Mouse (Mus musculus): ENCODE data around the gene Sox6. TPM values are rescaled to one million over a fixed set of nuclear protein-coding genes. Genes with fewer than 3 reads are reported as not detected.
A peak's percentile ranks its signal among the peaks of the same experiment; 100 is the strongest.

Sox6 gene
- polyA plus RNA-seq, 1 experiment from 2014 or later: 38.0 TPM

- WGBS: 83% methylated on average over 2 of the region's 2 CpGs
- H3K27me3 ChIP-seq (replicated peaks): no peaks in the 10 kb centered on the region
Measured at GRCm38 (mm10) chr7:115724404-115724803, 314.2 kb downstream of the Sox6 start.

GRCm38 (mm10) chr7:115721624-115722540 is 316.7 kb downstream of the Sox6 start:
- H3K36me3 ChIP-seq: no peaks in the 10 kb centered on the region
- no peak; the same call in 1 of the 2 replicates for ATAC-seq (ENCODE audit: low FRiP score)
- no peaks in the 10 kb centered on the region for H3K27me3 ChIP-seq (replicated peaks)
- no peak overlapping the region for H3K9ac ChIP-seq (replicated peaks)
- 5% methylated on average over 7 of the region's 7 CpGs for WGBS
- H3K27ac ChIP-seq (replicated peaks): peak overlapping the region; percentile 56
- H3K4me3 ChIP-seq (replicated peaks): no peak overlapping the region
- H3K4me2 ChIP-seq: no peak overlapping the region
- H3K4me1 ChIP-seq: peaks cover 3% of the 10 kb centered on the region; the same call in 1 of the 2 replicates
- no peaks in the 10 kb centered on the region for H3K9me3 ChIP-seq (replicated peaks)

More at GRCm38 (mm10) chr7:115724404-115724803, 314.2 kb downstream of the Sox6 start:
- ATAC-seq (ENCODE audit: low FRiP score): no peak
- Histone ChIP-seq H3K4me2 (no peak overlapping the region), H3K9ac (replicated peaks) (no peak overlapping the region), H3K4me1 (peaks cover 3% of the 10 kb centered on the region; the same call in 1 of the 2 replicates), H3K4me3 (replicated peaks) (no peak overlapping the region), H3K9me3 (replicated peaks) (no peaks in the 10 kb centered on the region), H3K36me3 (no peaks in the 10 kb centered on the region), H3K27ac (replicated peaks) (no peak overlapping the region)

- Histone ChIP-seq H3K4me1 (peaks cover 3% of the 10 kb centered on the region; the same call in 1 of the 2 replicates), H3K9me3 (replicated peaks) (no peaks in the 10 kb centered on the region), H3K9ac (replicated peaks) (no peak overlapping the region), H3K4me3 (replicated peaks) (no peak overlapping the region), H3K36me3 (no peaks in the 10 kb centered on the region), H3K27me3 (replicated peaks) (no peaks in the 10 kb centered on the region), H3K27ac (replicated peaks) (no peak overlapping the region), H3K4me2 (no peak overlapping the region)
- 91% methylated on average over 3 of the region's 3 CpGs for WGBS
- ATAC-seq (ENCODE audit: low FRiP score): no peak
Measured at GRCm38 (mm10) chr7:115719791-115720190, 318.8 kb downstream of the Sox6 start.

- Histone ChIP-seq H3K9me3 (replicated peaks) (no peaks in the 10 kb centered on the region), H3K4me1 (no peaks in the 10 kb centered on the region), H3K27me3 (replicated peaks) (no peaks in the 10 kb centered on the region), H3K4me3 (replicated peaks) (no peak overlapping the region), H3K9ac (replicated peaks) (no peak overlapping the region), H3K27ac (replicated peaks) (peak overlapping the region; percentile 28; the same call in 1 of the 2 replicates), H3K36me3 (no peaks in the 10 kb centered on the region), H3K4me2 (no peak overlapping the region)
- 23% methylated on average over 2 of the region's 2 CpGs for WGBS
- ATAC-seq (ENCODE audit: low FRiP score): no peak
Measured at GRCm38 (mm10) chr7:115706141-115706540, 332.5 kb downstream of the Sox6 start.

GRCm38 (mm10) chr7:115698105-115698504 is 340.5 kb downstream of the Sox6 start:
- WGBS: 83% methylated on average over 1 of the region's 1 CpGs
- Histone ChIP-seq H3K36me3 (no peaks in the 10 kb centered on the region), H3K9me3 (replicated peaks) (no peaks in the 10 kb centered on the region), H3K4me2 (no peak overlapping the region), H3K27me3 (replicated peaks) (no peaks in the 10 kb centered on the region), H3K4me1 (no peaks in the 10 kb centered on the region), H3K27ac (replicated peaks) (no peak overlapping the region), H3K4me3 (replicated peaks) (no peak overlapping the region), H3K9ac (replicated peaks) (no peak overlapping the region)
- ATAC-seq (ENCODE audit: low FRiP score): no peak

- no peaks in the 10 kb centered on the region for H3K27me3 ChIP-seq (replicated peaks)
Measured at GRCm38 (mm10) chr7:115693206-115693605, 345.4 kb downstream of the Sox6 start.

GRCm38 (mm10) chr7:115691091-115691490 is 347.5 kb downstream of the Sox6 start:
- no peaks in the 10 kb centered on the region for H3K4me1 ChIP-seq
- no peaks in the 10 kb centered on the region for H3K9me3 ChIP-seq (replicated peaks)
- no peaks in the 10 kb centered on the region for H3K36me3 ChIP-seq
- H3K4me3 ChIP-seq (replicated peaks): no peak overlapping the region
- no peak overlapping the region for H3K9ac ChIP-seq (replicated peaks)
- no peaks in the 10 kb centered on the region for H3K27me3 ChIP-seq (replicated peaks)
- no peak overlapping the region for H3K27ac ChIP-seq (replicated peaks)
- WGBS: 46% methylated on average over 4 of the region's 4 CpGs
- H3K4me2 ChIP-seq: no peak overlapping the region
- ATAC-seq (ENCODE audit: low FRiP score): no peak

More at GRCm38 (mm10) chr7:115693206-115693605, 345.4 kb downstream of the Sox6 start:
- no peak for ATAC-seq (ENCODE audit: low FRiP score)
- no peak overlapping the region for H3K27ac ChIP-seq (replicated peaks)
- H3K9ac ChIP-seq (replicated peaks): no peak overlapping the region
- H3K4me1 ChIP-seq: no peaks in the 10 kb centered on the region
- no peak overlapping the region for H3K4me3 ChIP-seq (replicated peaks)
- no peak overlapping the region for H3K4me2 ChIP-seq
- H3K9me3 ChIP-seq (replicated peaks): no peaks in the 10 kb centered on the region
- no peaks in the 10 kb centered on the region for H3K36me3 ChIP-seq
- WGBS: 75% methylated on average over 8 of the region's 8 CpGs

GRCm38 (mm10) chr7:115686687-115687086 is 351.9 kb downstream of the Sox6 start:
- H3K4me3 ChIP-seq (replicated peaks): no peak overlapping the region
- no peaks in the 10 kb centered on the region for H3K27me3 ChIP-seq (replicated peaks)
- H3K9me3 ChIP-seq (replicated peaks): no peaks in the 10 kb centered on the region
- no peaks in the 10 kb centered on the region for H3K4me1 ChIP-seq
- no peak for ATAC-seq (ENCODE audit: low FRiP score)
- H3K36me3 ChIP-seq: no peaks in the 10 kb centered on the region
- H3K4me2 ChIP-seq: no peak overlapping the region
- WGBS: 94% methylated on average over 6 of the region's 6 CpGs
- H3K9ac ChIP-seq (replicated peaks): no peak overlapping the region
- H3K27ac ChIP-seq (replicated peaks): no peak overlapping the region

GRCm38 (mm10) chr7:115684142-115684541 is 354.5 kb downstream of the Sox6 start:
- Histone ChIP-seq H3K4me3 (replicated peaks) (no peak overlapping the region), H3K27me3 (replicated peaks) (no peaks in the 10 kb centered on the region), H3K9me3 (replicated peaks) (no peaks in the 10 kb centered on the region), H3K9ac (replicated peaks) (no peak overlapping the region), H3K4me1 (no peaks in the 10 kb centered on the region), H3K27ac (replicated peaks) (no peak overlapping the region), H3K4me2 (no peak overlapping the region), H3K36me3 (no peaks in the 10 kb centered on the region)
- no peak for ATAC-seq (ENCODE audit: low FRiP score)
- 90% methylated on average over 3 of the region's 3 CpGs for WGBS

GRCm38 (mm10) chr7:115671749-115672148 is 366.8 kb downstream of the Sox6 start:
- peaks cover 26% of the 10 kb centered on the region for H3K4me1 ChIP-seq
- WGBS: 93% methylated on average over 2 of the region's 2 CpGs
- H3K9me3 ChIP-seq (replicated peaks): no peaks in the 10 kb centered on the region
- no peak overlapping the region for H3K27ac ChIP-seq (replicated peaks)
- no peaks in the 10 kb centered on the region for H3K36me3 ChIP-seq
- H3K27me3 ChIP-seq (replicated peaks): peaks cover 4% of the 10 kb centered on the region; the same call in 1 of the 2 replicates
- H3K9ac ChIP-seq (replicated peaks): no peak overlapping the region
- no peak for ATAC-seq (ENCODE audit: low FRiP score)
- no peak overlapping the region for H3K4me3 ChIP-seq (replicated peaks)
- H3K4me2 ChIP-seq: no peak overlapping the region

- 89% methylated on average over 4 of the region's 4 CpGs for WGBS
Measured at GRCm38 (mm10) chr7:115671272-115671671, 367.3 kb downstream of the Sox6 start.

More at GRCm38 (mm10) chr7:115671272-115671671, 367.3 kb downstream of the Sox6 start:
- Histone ChIP-seq H3K9me3 (replicated peaks) (no peaks in the 10 kb centered on the region), H3K9ac (replicated peaks) (no peak overlapping the region), H3K36me3 (no peaks in the 10 kb centered on the region), H3K4me3 (replicated peaks) (no peak overlapping the region), H3K4me1 (peaks cover 31% of the 10 kb centered on the region), H3K27me3 (replicated peaks) (peaks cover 4% of the 10 kb centered on the region; the same call in 1 of the 2 replicates), H3K4me2 (no peak overlapping the region), H3K27ac (replicated peaks) (no peak overlapping the region)
- ATAC-seq (ENCODE audit: low FRiP score): no peak

Measured in neural tube, embryonic 15.5 days (tissue).